Mouse (Mus musculus): ENCODE measurements around the gene Gm44511. TPM values are rescaled to one million over a fixed set of nuclear protein-coding genes. Genes with fewer than 3 reads are reported as not detected.
"Not testable (repeated sequence)": the region's sequence is repeated elsewhere in the genome, so short reads cannot be mapped to it uniquely, and the experiment has no call there.

Gene Gm44511
- total RNA-seq, 2 experiments from 2014 or later, result not detected

- DNase-seq, result no peak
- intact Hi-C loops (cut with DNase I), result loop anchor here (10.0 kb wide), 1 partner anchor 330 kb away; the partner anchor contains the start of gene Fkbp4
Observed at GRCm38 (mm10) chr6:128765211-128765610, 60.9 kb downstream of the Gm44511 start.

- no peak for DNase-seq
- intact Hi-C loops (cut with DNase I), result loop anchor here (1.0 to 10.0 kb wide), 3 partner anchors 38 to 330 kb away; partner anchors contain the start of gene Fkbp4
Observed at GRCm38 (mm10) chr6:128764598-128764997, 61.5 kb downstream of the Gm44511 start.

GRCm38 (mm10) chr6:128763736-128764523, 62.2 kb downstream of the Gm44511 start:
- peak; percentile 96 to 97 for DNase-seq
- intact Hi-C loops (cut with DNase I), result loop anchor here (1.0 to 10.0 kb wide), 3 partner anchors 38 to 329 kb away; partner anchors contain the start of gene Fkbp4

- DNase-seq, result not testable (repeated sequence)
- intact Hi-C loops (cut with DNase I), result loop anchor here (10.0 kb wide), 1 partner anchor 328 kb away; the partner anchor contains the start of gene Fkbp4
Observed at GRCm38 (mm10) chr6:128762892-128763670, 63.0 kb downstream of the Gm44511 start.

GRCm38 (mm10) chr6:128761144-128761540, 65.0 kb downstream of the Gm44511 start:
- intact Hi-C loops (cut with DNase I), result loop anchor here (10.0 kb wide), 1 partner anchor 326 kb away; the partner anchor contains the start of gene Fkbp4
- DNase-seq, result no peak

GRCm38 (mm10) chr6:128760416-128761143, 65.5 kb downstream of the Gm44511 start:
- peak; percentile 90 to 94 for DNase-seq
- intact Hi-C loops (cut with DNase I), result loop anchor here (1.0 to 10.0 kb wide), 2 partner anchors 78 to 326 kb away; partner anchors contain the start of gene Fkbp4

GRCm38 (mm10) chr6:128760016-128760415, 66.1 kb downstream of the Gm44511 start:
- intact Hi-C loops (cut with DNase I), result loop anchor here (1.0 to 10.0 kb wide), 2 partner anchors 78 to 325 kb away; partner anchors contain the start of gene Fkbp4
- peak; percentile 93 to 95 for DNase-seq

- intact Hi-C loops (cut with DNase I), result no loop called here
- DNase-seq, result no peak
Observed at GRCm38 (mm10) chr6:128759221-128759950, 66.7 kb downstream of the Gm44511 start.

- DNase-seq; intact Hi-C loops (cut with DNase I): not testable (repeated sequence)
Observed at GRCm38 (mm10) chr6:128755402-128755763, 70.7 kb downstream of the Gm44511 start.

GRCm38 (mm10) chr6:128754748-128755401, 71.2 kb downstream of the Gm44511 start:
- intact Hi-C loops (cut with DNase I), result not testable (repeated sequence)

GRCm38 (mm10) chr6:128754265-128754664, 71.8 kb downstream of the Gm44511 start:
- intact Hi-C loops (cut with DNase I), result not testable (repeated sequence)
- DNase-seq, result peak; percentile 26 to 35

More at GRCm38 (mm10) chr6:128754748-128755401, 71.2 kb downstream of the Gm44511 start:
- DNase-seq, result not testable (repeated sequence)

GRCm38 (mm10) chr6:128753610-128754224, 72.4 kb downstream of the Gm44511 start:
- intact Hi-C loops (cut with DNase I), result loop anchor here (2.0 kb wide), 1 partner anchor 151 kb away; no protein-coding TSS in a partner anchor
- peak; percentile 86 to 89 for DNase-seq

GRCm38 (mm10) chr6:128747006-128747405, 79.1 kb downstream of the Gm44511 start:
- intact Hi-C loops (cut with DNase I); DNase-seq: not testable (repeated sequence)

- intact Hi-C loops (cut with DNase I), result no loop called here
Observed at GRCm38 (mm10) chr6:128737445-128737844, 88.7 kb downstream of the Gm44511 start.

GRCm38 (mm10) chr6:128736100-128736499, 90.0 kb downstream of the Gm44511 start:
- intact Hi-C loops (cut with DNase I), result no loop called here
- DNase-seq, result peak; percentile 8 to 18

More at GRCm38 (mm10) chr6:128737445-128737844, 88.7 kb downstream of the Gm44511 start:
- no peak for DNase-seq

GRCm38 (mm10) chr6:128734896-128735295, 91.2 kb downstream of the Gm44511 start:
- intact Hi-C loops (cut with DNase I), result no loop called here
- no peak for DNase-seq

GRCm38 (mm10) chr6:128733908-128734679, 92.0 kb downstream of the Gm44511 start:
- DNase-seq, result no peak
- intact Hi-C loops (cut with DNase I), result no loop called here

GRCm38 (mm10) chr6:128732032-128732431, 94.1 kb downstream of the Gm44511 start:
- DNase-seq, result no peak
- intact Hi-C loops (cut with DNase I), result no loop called here
